Mouse (Mus musculus) kidney, adult 11 months (tissue): ENCODE data around the gene Hoxc11.

Source experiments
- DNase-seq: peaks from one replicate; pipeline ENCODE4 v3.0.0; 2022

The Hoxc11 gene

DNA sequence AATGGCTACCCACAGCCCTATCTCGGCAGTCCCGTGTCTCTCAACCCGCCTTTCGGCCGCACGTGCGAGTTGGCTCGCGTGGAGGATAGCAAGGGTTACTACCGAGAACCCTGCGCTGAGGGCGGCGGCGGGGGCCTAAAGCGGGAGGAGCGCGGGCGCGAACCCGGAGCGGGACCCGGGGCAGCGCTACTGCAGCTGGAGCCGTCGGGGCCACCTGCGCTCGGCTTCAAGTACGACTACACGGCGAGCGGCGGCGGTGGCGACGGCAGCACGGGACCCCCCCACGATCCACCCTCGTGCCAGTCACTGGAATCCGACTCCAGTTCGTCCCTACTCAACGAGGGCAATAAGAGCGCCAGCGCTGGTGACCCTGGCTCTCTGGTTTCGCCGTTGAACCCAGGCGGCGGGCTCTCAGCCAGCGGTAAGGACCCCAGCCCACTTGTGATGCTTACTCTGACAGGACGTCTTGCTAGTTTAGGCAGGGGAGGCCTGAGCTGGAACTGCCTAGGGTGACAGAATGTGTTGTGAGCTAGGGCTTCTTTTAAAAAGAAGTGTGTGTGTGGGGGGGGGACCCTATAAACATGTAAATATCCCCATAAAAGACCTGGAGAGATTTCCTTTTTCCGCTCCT, 17.1 kb upstream of the Hoxc11 start:
- no peak for DNase-seq

DNA sequence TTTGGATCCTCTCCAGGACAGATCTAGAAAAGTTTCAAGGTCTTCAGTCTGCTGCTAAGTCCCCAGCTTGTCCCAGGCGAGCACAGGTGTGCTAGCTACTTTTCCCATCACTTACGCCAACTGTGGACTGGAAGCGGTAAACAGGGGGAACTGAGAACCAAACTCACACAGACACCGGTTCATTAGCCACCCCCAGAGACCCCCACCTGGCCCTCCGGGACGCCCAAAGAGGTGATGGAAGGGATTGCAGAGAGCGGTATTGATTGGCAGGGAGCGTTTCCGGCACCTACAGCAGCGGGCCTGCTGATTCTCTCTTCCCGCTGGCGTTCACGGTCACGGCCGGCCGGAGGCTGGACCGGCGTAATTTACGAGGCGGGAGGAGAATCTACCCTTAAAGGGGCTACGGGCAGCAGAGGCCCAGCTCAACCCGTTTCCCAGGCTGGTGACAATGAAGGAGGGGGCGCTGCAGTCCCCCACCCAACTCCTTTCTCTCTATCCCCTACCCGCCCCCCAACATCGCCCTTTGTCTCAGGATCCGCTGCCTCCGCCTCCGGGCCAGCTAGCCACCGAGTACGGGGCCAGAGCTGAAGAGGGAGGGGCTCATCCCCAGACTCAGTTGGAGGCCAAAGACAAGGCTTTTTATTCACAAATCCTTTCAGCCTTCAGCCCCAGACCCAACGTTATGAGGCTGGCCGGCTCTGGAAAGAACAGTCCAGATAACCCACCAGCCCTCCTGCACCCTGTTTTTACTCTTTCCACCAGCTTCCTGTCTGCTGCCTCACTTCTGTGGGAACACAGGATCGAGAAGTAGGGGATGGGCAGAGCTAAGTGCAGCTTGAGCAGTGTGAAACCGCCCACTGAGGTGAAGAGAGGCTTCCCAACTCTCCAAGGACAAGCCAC, 14.7 kb upstream of the Hoxc11 start:
- DNase-seq, result no peak

DNA sequence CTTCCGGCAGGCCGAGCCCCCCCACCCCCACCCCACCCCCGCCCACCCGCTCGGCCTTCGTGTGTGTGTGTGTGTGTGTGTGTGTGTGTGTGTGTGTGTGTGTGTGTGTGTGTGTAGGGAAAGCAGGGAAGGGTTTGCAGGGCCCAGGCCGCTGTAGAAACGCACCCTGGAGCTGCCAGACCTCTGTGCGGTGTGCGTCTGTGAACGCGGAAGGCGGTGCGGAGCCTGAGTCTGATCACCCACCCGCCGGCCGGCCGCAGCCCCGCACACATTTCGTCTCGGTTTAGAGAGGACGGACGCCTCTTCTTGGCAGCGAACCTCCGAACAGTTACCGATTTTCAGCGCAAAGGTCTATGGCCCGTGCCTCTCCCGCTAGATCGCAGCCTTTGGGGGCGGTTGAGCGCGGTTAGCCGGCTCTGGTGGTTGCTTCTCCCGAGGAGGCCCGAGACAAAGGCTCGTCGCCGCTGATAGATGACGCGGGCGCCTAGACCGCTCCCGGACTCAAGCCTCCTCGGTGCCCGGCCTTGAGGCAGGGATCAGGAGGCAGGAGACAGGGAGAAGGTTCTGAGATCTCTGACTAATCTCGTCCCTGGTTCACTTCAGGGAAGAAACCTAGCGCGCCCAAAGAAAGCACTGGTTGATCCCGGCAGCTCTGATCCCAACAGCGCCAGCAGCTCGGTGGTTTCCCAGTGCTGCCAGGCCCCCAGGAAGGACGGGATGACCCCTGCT, 11.3 kb upstream of the Hoxc11 start:
- no peak for DNase-seq

DNA sequence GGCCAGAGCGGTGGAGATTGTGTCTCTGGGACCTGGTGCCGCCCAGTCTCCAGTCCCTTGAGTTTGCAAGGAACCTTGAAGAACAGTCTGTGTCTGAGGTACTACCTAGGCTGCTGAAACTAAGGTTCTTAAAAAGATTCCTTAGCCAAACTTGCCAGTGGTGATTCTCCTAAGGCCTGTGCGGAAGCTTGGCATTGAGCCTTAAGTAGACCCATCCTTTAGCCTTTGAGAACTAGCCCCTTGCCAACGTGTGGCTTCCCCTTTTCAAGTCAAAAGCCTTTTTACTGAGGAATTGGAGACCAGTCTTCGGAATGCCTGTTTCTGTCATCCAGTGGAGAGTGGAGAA, 10.8 kb upstream of the Hoxc11 start:
- no peak for DNase-seq

DNA sequence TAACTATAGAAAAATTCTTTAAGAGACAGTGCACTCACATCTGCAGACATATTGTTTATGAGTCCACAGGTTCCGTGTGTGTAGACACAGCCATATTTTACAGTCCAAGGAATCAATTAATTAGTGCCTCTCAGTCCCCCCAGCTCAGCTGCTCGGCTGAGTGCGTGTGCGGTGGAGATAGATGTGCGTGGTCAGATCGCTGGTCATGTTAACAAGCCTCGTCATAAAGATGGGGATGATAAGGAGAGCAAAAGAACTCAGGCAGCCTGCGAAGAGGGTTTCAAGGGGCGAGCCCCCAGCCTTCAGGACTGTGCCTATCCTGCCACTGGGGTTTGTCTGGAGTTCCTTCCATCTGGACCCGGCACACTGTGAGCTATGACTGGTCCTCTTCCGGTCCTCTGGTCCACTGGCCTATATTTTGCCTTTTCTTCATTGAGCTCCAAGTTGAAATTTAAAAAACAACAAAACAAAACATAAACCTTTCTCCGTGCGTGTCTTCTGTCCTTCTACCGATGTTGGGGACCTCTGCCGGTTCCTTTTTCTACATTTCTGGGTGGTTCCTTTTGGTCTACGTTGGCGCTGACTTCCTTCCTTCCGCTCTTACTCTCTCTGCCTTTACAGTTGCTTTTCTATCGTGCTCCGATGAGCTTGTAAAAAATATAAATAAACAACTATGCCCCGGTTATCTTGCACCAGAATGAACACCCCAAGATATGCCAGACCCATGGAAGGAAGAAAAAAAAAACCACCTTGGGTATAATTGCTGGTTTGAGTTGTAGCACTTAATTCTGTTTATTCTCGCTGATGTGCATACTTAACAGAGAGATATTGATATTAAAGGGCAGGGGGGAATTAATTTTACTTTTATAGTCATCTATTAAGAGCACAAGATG, 8.8 kb upstream of the Hoxc11 start:
- DNase-seq, result no peak

DNA sequence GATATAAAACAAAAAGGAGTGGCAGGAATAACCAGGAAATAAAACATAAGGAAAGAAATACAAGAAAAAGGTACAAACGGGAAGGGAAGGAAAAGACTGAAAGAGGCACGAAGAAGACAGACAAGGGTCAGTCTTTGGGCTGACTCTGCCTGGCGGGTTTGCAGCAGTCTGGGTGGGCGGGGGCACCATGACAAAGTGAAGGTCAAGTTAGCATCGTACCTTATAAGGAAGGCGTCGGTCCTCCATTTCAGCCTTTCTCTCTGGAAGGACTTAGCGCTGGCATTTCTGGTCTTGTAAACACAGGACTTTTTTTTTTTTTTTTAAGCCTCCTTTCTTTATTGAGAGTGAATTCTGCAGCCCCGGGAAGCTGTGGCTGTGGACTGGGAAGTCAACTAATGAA, 7.0 kb upstream of the Hoxc11 start:
- DNase-seq, result no peak

DNA sequence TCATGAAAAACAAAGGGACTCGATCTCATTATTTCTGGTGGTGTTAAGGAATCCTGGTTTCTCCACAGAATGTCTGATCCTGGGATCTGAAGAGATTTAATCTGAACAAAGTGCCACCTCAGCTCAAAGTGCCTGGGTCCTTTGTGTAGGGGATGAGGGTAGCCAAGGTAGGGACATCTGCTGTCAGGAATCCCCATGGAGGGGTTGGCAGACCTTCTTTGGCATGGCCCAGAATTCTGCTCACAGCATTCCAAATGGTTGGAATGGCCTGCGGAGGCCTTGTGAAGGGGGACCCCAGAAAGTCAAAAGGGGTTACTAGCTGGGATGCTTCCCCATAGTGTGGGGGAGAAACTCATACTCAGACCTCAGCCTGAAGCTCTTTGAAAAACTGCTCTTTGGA, 5.4 kb upstream of the Hoxc11 start:
- DNase-seq, result no peak

DNA sequence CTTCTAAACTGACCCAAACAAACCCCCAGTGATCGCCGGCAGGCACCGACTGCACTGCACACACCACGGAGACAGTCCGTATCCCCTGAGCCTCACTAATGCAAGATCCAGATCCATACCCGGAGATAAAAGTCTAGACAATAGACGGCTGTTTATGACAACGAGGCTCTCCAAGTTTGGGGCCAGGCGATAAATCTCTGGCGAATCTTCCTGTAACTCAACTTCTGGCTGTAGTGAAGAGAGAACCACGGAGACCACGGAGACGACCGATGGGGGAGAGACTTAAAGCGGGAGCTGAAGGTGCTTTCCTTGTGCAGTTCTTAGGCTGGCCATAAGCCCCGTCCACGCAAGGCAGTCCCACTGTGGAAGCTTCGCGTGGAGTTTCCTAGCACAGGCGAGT, 4.5 kb upstream of the Hoxc11 start:
- no peak for DNase-seq

DNA sequence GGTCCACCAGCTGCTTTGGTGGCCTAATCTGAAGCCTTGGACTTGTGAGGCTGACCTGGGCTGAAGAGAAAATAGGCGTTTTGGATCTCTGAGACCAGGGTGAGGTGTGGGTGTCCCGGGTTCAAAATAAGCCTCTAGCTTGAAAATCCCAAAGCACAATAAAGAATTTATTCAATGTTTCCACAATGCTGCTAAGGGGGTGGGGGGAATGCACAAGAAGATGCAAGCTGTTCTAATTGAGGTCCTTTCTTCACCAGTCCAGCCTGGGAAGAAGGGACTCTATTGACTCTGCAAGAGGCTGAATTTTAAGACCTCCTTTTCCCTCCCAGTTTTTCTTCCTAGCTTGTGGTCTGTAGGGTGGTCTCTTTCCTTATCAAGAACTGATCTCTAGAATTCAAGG, 3.4 kb upstream of the Hoxc11 start:
- DNase-seq, result no peak

DNA sequence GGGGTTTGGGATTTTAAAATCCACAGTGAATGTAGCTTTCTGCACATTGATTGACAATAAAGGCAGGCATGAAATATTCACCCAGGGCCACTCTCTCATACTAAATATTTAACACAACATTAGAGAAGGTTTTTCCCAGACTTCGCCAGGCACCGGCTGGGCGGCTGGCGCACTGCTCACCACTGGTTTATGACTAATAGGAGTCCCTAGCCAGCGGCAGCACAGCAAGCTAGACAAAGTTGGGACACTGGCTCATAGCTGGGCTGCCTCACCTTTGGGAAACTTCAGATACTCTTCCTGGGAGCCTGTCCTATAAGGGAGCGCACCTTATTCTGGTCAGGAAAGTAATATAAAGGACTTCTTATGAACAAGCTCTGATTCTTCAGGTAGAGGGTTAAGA, 666 bp upstream of the Hoxc11 start:
- DNase-seq, result no peak

DNA sequence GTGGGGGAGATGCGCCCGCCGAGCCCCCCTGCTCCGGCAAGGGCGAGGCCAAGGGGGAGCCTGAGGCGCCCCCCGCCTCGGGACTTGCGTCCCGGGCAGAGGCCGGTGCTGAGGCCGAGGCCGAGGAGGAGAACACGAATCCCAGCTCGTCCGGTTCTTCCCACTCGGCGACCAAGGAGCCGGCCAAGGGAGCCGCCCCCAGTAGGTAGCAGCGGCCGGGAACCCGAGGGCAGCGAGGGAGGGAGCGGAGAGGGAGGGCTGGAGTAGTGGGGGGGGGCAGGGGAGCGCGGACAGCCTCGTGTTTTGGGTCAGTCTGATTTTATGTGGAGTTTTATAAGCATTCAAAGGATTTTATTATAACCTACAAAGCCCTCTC, 768 bp downstream of the Hoxc11 start:
- DNase-seq, result no peak

DNA sequence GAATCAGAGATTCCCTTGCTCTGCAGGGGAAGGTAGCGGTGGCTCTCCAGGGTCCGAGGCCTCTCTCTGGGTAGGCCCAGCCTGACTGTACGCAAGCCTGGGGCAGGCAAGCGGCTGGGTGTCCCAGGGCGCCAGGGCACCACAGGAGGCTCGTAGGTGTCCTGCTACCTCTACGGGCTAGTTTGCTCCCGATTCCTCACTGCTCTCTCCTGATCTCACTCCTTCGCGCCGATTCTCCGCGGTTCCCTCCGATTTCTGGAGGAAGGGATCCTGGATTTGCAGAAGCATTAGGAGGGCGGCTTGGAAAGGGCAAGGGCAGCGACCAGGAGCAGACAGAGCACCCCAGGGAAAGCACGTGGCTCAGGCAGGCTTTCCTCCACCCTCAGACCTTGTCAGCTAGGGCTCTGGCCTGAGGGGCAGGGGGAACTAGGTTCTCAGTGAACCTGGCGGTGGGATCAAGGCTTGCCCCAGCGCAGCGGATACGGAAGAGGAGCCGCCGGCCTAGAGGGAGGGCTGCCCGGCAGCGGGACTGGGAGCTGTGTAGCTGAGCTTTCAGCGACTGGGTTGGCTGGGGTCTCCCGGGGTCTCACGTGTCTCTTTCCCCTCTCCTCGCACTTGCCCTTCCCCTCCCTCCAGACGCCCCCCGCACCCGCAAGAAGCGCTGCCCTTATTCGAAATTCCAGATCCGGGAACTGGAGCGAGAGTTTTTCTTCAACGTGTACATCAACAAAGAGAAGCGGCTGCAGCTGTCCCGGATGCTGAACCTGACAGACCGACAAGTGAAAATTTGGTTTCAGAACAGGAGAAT, 1.8 kb downstream of the Hoxc11 start:
- no peak for DNase-seq

DNA sequence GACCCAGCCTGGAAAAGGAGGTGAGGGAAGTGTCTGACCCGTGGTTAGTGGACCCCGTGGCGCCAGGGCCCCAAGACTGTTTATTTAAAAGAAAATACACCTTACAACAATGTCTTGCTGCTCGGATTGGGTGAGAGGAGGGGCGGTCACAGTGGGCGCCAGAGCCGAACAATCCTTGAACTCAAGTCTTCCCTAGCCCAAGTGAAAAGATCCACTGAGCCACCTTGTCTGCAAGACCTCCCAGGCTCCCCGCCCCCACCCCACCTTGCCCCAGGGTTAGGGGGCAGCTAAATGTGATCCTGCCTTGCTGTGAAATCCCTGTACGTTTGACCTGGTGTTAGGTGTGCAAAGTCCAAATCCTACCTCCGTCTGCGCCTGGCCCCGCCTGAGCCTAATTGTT, 2.7 kb downstream of the Hoxc11 start:
- no peak for DNase-seq

DNA sequence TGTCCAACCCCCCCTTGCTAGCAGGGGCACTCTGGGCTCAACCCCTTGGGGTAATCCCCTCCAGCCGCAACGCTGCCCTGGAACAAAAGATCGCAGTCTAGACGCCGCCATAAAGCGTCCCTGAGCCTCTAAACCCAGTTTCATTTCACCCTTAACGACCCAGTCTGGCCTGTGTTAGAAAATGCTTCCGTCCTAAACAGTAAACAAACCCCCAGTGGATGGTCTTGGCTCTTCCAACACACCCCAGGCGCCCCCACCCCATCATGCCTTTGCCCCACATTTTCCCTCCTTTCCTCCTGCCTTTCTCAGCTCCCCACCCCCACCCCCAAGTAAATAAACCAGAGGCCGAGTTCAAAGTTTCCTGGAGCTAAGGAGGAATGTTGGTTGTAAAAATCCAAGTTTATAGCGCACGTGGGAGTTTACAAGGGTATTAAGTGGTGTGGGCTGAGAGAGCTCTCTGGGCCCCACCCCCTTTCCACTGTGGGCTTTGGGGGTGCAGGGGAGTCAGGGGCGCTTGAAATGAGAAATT, 5.5 kb downstream of the Hoxc11 start:
- DNase-seq, result no peak

DNA sequence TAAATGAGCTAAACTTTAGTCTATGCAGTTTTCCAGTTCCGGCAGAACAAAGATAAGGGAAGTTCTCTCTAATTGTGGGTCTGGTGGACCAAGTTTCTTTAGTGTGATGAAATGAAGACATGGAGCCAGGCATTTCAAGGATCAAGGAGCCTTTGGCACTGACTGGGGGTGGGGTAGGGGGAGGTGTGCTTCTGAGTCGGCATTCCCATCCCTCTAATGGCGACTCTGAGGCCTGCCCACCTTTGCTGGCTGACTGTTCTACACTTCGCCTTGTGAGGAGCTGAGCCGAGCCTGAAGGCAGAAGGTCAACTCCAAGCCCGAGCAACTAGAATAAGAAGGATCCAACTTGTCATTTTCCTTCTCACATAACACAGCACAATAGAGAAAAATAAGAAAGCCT, 7.5 kb downstream of the Hoxc11 start:
- no peak for DNase-seq

DNA sequence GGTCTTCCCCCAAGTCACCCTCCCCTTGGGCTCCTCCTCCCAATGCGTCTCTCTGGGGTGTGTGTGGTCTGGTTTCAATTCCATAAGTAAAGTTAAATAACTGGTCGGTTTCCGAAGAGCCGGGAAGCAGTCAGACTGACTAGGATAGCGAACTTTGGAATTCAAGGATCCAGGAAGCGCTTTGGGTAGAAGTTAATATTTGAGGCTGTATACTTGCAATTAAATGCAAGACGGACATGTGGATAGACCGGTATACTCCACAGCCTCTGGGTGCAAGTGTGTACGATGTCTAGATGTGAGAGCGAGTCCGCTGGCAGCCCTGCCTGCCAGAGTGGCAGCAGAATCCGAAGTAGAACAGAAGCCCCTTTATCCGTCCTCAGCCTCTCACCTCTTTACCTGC, 8.3 kb downstream of the Hoxc11 start:
- no peak for DNase-seq

DNA sequence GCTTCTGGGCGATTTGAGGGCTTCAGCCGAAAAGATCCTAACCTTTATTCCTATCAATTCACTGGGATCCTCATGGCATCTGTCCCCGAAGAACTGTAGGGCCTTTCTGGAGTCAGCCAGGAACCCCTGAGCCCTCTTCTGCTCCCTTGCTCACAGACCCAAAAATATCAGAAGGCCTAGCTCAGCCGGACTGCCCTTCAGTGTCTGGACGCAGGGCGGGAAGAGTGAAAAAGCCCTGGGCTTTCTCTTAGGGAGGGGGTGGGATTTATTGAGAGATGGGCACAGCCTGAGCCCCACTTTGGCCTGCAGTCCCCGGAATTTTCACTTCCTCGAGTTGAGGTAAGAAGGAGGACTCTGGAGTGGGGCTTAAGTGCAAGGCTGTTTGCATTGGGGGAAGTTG, 9.0 kb downstream of the Hoxc11 start:
- DNase-seq, result no peak

DNA sequence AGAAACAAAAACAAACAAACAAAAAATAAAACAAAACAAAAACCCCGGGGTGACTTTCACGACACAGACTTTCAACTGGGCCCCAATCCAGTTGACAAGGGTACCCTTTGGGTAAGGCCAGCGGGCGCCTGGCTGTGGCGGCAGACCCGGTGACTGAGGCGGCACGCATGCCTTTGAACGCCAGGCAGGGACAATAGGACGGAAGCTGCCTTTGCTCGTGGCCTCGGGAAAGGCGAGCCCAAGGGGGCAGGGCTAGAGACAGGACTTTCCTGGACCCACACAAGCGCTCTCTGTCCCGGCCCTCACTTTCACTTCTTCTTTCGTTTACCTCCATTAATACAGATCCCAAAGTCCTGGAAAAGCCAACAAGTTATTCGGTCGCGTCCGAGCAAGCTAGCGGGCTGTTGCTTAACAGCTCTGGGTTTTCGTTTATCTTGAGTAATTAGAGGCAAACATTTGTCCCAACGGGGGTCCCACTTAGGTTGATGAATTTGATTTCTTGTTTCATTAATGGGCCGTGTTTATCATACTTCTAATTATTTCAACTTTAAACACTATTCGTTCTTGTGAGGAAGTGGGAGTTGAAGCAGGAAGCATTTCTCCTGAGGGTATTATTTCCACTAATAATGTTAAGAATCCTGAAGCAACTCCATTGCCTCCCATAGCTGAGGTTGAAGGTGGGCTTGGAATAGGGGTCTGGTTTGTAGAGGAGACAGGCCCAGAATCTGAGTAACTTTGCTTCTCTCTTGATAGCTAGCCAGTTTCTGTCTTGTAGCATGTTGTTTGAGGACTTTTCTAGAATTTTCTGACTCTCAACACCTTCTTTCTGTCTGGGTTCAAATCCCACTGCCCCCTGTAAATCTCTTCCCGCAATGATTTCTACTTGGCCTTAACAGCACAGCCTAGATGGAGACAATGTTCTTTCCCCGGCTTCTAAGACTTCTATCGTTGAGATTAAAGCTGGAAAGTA, 9.7 kb downstream of the Hoxc11 start:
- no peak for DNase-seq

DNA sequence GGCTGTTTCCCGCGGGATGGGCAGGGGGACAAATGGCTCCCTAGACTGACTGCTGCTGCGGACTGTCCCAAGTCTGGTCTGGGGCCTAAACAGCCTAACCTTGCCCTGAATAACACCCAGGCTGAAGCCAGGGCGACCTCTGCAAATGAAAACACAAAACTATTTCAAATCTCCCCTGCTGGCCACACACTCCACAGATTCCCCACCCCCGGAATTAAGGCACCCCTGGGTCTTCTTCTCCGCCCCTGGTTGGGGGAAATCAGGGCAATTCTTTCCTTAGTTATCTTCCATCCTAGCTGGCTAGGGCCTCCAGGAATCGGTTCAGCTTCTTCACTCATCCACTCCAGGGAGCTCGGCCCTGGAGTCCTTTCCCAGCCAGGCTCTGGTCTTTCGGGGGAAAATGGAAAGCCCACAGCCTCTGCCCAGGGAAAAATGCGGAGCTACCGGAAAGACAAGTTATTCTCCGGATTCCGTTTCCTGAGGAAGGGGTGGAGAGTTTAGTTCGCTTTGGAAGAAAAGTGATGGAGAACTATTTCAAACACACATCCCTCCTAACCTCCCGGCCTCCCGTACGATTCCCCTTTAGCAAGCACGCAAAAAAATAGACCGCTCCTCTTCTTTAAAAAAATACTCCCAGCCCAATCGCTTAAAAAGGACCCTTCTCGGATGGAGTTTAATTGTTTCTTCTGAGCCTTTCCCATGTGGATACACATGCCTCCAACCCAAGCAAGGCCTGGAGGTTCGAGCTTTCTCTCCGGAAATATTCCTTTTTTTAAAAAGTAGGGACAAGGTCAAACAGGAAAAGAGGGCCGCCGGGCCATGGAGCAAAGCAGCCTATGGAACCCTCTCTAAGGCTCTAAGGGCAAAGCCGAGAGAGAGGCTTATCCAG, 11.0 kb downstream of the Hoxc11 start:
- no peak for DNase-seq
